Mouse (Mus musculus) heart, postnatal 14 days (tissue): ENCODE measurements around the gene Csf1. TPM values are rescaled to one million over a fixed set of nuclear protein-coding genes. Genes with fewer than 3 reads are reported as not detected.
A peak's percentile ranks its signal among the peaks of the same experiment; 100 is the strongest.

Experiments
- DNase-seq, 2 experiments: peaks; one replicate each; pipeline ENCODE4 v3.0.0; 2021 to 2022
- intact Hi-C: fragments of 180-260 bp; cut with DNase I; formaldehyde crosslinking; loops from one replicate; pipeline ENCODE4 v1.15.1; 2025
- total RNA-seq, 2 experiments: library from RNA; stranded (reverse); gene quantifications; 2 replicates each; pipeline ENCODE4 v1.2.3; 2021

The Csf1 gene
- total RNA-seq, 2 experiments from 2014 or later, result 25.5 to 33.6 TPM

DNA sequence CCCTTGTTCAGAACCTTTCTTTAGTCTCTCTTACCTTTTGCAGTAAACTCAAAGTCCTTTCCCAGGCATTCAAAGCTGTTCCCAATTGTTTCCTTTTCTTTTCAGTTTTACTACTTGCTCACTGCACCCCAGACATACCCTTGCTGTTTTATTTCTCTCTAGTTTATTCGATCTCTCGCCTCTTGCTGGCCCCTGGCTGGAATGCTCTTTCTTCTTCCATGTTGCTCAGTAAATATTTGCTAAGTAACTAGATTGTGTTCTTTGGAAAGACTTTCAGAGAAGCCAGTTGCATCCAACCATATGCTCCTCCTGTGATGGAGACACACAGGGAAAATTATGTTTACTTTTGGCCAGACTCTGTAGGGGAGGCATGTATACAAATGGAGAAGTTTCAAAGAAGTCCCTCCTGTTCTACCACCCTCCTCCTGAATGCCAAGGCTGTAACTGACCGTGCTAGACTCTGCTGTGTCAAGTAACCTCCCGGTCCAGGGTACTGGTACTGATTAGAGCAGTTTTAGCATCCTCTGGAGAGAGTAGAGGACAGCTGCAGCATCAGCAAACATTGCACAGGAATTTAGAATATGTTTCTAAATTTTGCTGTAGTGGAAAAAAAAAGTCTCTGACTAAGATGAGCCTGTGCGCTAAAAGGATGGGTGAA is 45.9 kb downstream of the Csf1 start:
- intact Hi-C loops, result no loop called here
- no peak for DNase-seq

GRCm38 (mm10) chr3:107712081-107712480 is 48.2 kb downstream of the Csf1 start:
- no peak for DNase-seq
- intact Hi-C loops, result no loop called here

DNA sequence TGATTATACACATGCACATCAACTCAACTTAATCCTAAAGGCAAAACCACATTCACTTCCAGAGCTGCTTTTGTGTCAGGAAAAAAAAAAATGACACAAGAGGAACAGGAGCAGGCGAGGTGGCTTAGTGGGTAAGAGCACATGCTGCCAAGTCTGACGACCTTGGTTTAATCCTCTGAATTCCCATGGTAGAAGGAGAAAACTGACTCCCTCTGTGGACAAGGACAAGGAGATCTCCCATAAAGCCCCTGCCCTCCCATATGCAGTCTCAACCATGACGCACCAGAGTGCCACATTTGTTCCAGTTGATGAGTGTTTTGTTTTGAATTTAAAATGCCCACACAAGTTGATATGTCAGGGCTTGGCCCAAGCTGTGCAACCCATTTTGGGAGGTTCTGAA is 51.1 kb downstream of the Csf1 start:
- intact Hi-C loops, result no loop called here
- no peak for DNase-seq

DNA sequence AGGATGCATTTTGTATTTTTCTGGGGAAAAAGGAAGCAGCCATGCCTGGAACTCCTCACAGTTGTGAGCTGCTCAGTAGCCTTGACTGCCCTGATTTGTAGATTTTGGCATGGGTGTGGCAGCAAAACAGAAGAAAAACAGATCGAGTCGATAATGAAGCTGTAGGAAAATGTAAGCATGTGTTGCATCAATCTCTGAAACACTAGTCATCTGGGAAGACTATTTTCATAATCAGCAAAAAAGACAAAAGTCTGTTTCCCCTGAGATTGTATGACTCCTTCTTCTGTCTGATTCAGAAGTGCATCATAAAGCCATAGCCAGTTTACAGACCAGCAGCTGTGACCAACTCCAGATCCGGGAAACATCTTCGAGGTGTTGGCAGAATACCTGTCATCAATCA is 53.0 kb downstream of the Csf1 start:
- DNase-seq, result no peak
- intact Hi-C loops, result no loop called here

DNA sequence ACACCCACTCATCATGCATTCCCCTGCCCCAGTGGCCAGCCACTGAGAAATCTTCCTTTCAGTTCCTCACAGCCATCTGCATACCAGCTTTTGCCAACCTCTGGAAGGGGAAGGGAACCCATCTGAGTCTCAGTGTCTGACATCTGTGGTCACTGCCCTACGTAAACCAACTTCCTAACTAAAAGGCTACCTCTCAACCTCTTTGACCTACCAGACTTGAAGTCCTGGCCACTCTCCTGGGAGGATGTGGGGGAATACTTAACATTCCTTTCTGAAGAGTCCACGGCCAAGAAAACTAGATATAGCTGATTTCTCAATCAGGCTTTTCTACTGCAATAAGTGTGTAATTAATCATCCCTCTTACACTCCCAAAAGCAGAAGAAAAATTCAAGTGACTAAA is 54.1 kb downstream of the Csf1 start:
- peak in 1 of 2 experiments; percentile 25 for DNase-seq
- intact Hi-C loops, result no loop called here

DNA sequence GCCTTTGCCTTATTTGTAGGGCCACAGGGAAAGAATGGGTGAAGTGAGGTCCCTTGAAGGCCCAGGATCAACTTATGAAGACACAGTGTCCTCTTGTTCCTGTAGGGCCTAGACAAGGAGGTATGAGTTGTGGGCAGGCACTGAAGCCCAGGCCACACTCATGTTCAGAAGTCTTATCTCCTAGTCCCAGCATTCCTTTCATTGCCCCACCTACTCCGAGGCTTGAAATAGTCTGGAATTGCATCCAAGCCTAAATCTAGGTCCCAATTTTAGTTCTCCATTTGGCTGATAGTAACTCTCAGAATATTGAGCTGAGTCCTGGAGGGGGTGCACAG is 55.9 kb downstream of the Csf1 start:
- intact Hi-C loops, result no loop called here

GRCm38 (mm10) chr3:107703675-107704370 is 56.4 kb downstream of the Csf1 start:
- intact Hi-C loops, result no loop called here
- DNase-seq, result peak; percentile 70 to 73

More for the DNA sequence above, 55.9 kb downstream of the Csf1 start:
- DNase-seq, result peak; percentile 49 to 51

- intact Hi-C loops, result no loop called here
- DNase-seq, result no peak
Measured at GRCm38 (mm10) chr3:107701767-107702394, 58.4 kb downstream of the Csf1 start.

DNA sequence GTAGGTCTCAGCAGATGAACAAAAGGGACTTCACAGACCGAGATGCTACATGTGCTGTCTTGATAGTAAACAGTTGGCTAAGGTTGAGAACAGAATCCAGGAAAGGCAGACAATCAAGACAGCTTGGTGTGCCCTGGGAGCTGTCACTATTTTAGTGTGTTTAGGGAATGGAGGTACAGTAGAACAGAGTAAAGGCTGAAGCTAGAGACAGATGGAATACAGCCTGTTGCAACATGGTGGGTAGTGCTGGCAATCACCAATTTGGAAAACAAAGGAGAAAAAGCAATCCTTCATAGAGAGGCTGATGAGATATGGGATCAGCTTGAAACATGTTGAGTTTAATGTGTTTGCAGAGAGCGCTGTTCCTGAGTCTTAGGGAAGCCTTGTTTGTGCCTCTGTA is 59.6 kb downstream of the Csf1 start:
- no peak for DNase-seq
- intact Hi-C loops, result no loop called here

DNA sequence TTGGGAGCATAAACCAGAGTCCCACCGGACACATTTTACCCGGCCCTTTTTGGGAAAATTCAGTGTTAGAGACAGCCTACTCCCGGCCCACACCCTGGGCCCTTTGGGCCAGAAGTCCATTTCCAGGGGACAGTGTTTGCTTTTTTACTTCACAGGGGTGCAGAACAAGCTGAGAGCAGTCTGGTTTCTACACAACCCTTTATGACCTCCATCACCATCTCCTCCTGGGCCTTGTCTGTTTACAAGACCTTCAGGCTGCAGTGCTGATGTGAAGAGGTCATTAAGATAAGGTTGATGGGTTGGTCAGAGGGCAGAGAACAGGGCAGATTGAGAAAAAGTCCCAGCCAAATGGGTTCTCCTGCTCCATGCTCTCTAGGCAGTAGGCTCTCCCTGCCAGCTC is 63.4 kb downstream of the Csf1 start:
- no peak for DNase-seq
- intact Hi-C loops, result loop anchor here (1.0 to 10.0 kb wide), 5 partner anchors 58 to 448 kb away; partner anchors contain the start of gene Gnai3

DNA sequence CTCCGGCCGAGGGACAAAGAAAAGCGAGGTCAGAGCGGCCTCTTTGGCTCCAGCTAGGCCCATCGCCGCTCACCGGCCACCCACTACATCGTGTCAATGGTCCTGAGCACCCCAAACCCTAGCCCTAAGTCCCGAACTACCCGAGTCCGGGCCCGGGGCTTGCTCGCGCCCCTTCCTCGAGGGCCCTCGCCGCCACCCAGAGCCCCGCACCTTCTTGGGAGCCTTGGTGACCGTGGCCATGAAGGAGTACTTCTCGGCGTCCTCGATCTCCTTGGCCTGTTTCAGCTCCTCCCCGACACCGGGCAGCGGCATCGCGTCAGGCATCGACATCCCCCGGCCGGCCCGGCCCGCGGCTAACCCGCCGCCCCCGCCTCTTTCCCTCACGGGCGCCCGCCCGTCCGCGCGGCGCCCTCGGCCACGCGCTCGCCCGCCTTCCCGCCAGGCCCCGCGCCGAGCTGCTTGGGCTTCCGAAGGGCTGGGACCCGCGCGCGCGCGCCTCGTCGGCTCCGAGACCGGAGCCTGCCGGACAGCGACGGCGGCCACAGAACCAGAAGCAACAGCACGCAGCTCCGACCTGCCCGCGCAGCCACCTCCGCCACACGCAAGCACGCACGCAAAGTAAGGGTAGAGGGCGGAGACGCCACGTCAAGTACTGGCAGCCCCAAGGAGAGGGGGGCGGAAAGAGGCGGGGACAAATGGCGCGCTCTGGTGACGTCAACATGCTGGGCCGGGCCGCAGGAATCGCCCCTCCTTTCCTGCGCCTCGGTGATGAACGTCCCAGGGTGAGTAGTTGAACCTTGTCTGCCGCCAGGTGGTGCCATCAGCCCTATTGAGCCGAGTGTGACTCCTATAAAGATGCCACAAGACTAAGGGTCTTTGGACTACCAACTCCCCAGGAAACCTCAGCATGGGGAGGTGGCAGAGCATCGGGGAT is 64.1 kb downstream of the Csf1 start, which contains the start of gene Ahcyl1:
Gene Ahcyl1, minus strand, starts transcription at position 613 of the 934 bp plus-strand sequence.
- DNase-seq, result peak; percentile 97 to 99
- intact Hi-C loops, result loop anchor here (5.0 to 10.0 kb wide), 3 partner anchors 221 to 449 kb away; partner anchors contain the start of gene Gnai3

DNA sequence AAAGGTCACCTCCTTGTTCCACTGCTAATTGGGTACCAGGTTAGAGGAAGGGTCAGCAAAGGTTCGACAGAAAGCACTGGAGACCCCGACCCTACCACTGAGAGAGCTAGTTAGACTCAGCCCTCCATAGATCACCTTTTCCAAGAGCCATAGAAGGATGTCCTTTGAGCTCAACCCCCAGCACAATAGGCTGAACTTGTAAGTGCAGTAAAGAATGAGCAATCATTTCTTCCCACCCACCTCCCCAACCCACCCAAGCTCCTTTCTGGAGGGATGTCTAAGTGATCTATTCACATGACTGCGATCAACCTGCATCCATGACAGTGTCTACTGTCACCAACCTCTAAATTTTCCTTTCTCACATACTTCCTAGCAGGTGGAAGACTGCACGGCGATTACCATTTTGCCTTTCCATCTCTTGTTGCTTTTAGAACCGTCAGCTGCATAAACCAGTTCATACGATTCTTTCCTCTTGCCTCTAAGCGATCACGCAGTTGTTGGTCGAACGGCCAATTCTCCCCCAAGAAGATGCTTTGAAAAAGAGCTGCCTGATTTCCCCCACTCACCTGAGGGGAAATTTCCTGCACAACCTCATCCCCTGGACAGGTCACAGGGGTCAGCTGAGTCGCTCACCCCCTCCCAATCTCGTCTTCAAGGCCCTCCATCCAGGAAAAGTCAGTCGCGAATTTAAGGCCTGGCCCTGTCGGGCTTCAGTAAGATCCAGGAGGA is 64.9 kb downstream of the Csf1 start:
- intact Hi-C loops, result loop anchor here (5.0 to 10.0 kb wide), 3 partner anchors 222 to 449 kb away; partner anchors contain the start of gene Gnai3
- no peak for DNase-seq

DNA sequence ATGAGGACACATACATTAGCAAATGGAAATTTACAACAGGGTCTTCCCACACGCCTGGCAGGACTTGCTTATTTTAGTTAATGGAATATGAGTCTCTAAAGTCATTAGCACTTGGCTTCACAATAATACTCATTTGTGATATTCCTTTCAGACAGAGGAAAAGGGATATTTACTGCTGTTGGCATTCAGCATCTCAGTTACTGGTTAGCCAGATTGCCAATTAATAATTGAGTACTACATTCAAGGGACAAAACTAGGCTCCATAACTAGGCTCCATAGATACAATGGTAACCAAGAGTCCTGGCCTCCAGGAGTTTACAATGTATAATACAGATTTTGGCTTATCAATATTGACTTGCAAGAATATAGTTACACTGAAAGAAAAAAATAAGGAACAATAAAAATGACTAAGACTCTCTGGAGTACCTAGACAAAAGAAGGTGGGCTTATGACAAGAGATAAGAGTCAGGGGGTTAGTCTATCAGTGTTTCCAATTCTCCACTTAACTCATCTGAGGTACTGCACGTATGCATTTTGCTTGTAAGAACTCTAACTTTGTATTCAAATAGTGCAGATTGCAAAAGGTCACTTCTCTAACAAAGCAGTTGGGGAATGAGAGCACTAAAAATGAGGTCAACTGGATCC is 65.9 kb downstream of the Csf1 start:
- intact Hi-C loops, result loop anchor here (10.0 kb wide), 1 partner anchor 450 kb away; the partner anchor contains the start of gene Gnai3
- no peak for DNase-seq

Other genes starting within 250 kb of the Csf1 start
- 1 to 10 TPM; 1.3 to 1.5 TPM for gene Slc6a17, start 242.5 kb downstream of the Csf1 start, total RNA-seq
- gene Ubl4b, start 205.4 kb downstream of the Csf1 start, total RNA-seq, result not detected
- not detected for gene Alx3, start 165.4 kb downstream of the Csf1 start, total RNA-seq
- gene Gm10961, start 129.1 kb downstream of the Csf1 start, total RNA-seq, result not detected
- gene Strip1, start 128.8 kb downstream of the Csf1 start, total RNA-seq, result 10 to 100 TPM; 21.4 to 26.2 TPM
- gene Ahcyl1, start 63.9 kb downstream of the Csf1 start, total RNA-seq, result 10 to 100 TPM; 79.1 to 91.9 TPM
- not detected for gene Eps8l3, start 116.8 kb upstream of the Csf1 start, total RNA-seq
- 10 to 100 TPM; 44.6 to 47.6 TPM for gene Gstm5, start 135.4 kb upstream of the Csf1 start, total RNA-seq
- 10 to 100 TPM; 38.0 to 43.9 TPM for gene Gstm7, start 171.3 kb upstream of the Csf1 start, total RNA-seq
- gene Gstm6, start 183.3 kb upstream of the Csf1 start, total RNA-seq, result 1 to 10 TPM; 1.8 to 2.2 TPM
- not detected for gene Gstm3, start 208.8 kb upstream of the Csf1 start, total RNA-seq
- 10 to 100 TPM; 53.0 to 70.5 TPM for gene Gstm2, start 226.0 kb upstream of the Csf1 start, total RNA-seq